In the genomic region with DNA sequence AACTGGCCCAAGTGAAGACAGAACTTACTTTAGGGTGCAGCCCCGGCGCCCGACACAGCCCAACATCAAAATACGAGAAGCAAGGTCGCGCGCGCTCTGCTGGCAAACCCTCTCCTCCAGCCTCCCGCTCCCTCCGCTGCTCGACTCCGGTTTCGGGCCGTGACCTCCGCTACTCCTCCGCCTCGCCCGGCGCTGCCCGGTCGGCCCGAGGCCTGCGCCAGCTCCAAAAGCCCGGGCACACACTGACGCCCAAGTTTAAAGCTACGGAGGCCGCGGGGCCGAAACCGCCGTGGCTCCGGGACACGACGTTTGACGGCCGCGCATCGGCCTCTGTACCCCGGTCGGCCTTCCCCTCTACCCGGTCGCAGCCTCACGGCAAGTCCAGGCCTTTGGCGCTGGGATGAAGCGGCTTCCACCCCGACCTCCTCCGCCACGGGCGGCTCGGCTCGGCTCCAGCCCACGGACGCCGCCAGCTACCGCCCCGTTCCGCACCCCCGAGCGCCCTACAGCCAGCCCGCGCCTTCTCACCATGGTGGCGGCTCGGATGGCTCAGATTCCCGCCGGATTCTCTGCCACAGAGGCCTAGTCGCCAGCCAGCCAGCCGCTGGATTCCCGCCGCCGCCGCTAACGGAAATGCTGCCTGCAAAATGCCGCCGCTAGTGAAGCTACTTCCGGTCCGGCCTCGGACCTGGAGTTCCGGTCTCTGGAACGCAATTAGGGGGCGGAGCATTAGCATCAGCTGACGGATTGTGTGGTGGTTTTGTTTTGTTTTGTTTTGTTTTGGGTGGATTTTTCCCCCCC, we compare ENCODE assay signal across 8 mouse cellular contexts. TPM values are rescaled to one million over a fixed set of nuclear protein-coding genes. Genes with fewer than 3 reads are reported as not detected.
A peak's percentile ranks its signal among the peaks of the same experiment; 100 is the strongest.
DNase-seq lines count a peak whose midpoint lies in the region; ATAC-seq and TF ChIP-seq lines count a peak whose summit lies in the region.

Gene Snrpb (minus strand): TSS at position 698 of the 801 bp plus-strand sequence.

- peak; percentile 90 for DNase-seq in ES-CJ7 (ENCODE audit: low read depth, low spot score)
- peak; percentile 81 for DNase-seq in cerebellum, adult 11 months
- DNase-seq in heart, postnatal 25 days (ENCODE audit: low spot score): peak; percentile 77
- DNase-seq in layer of hippocampus, adult 18-20 months (ENCODE audit: low spot score in 2 of 2): peak; percentile 85 to 92
- peak; percentile 90 for DNase-seq in lung, adult 2 months
- peak; percentile 63 to 73 for DNase-seq in thymus, adult 18-20 months

- peak within 1 kb of the TSS; percentile 97 for H3K27ac ChIP-seq in forebrain, embryonic 15.5 days (replicated peaks)

- peak within 1 kb of the TSS; percentile 82 for H3K4me3 ChIP-seq in forebrain, embryonic 15.5 days
- peak within 1 kb of the TSS; percentile 85 for H3K4me3 ChIP-seq in lung, adult 2 months (replicated peaks; ENCODE audit: extremely low read depth, low read depth, low read length)

- intact Hi-C loops in heart, postnatal 25 days (cut with DNase I): loop anchor here (2.0 to 10.0 kb wide), 2 partner anchors 96 to 236 kb away; partner anchors contain the start of gene Nop56

- peak within 1 kb of the TSS; percentile 75 for H3K4me2 ChIP-seq in forebrain, embryonic 15.5 days (replicated peaks)

- ATAC-seq in forebrain, embryonic 15.5 days (replicated peaks): peak; percentile 94
- peak; percentile 89 for ATAC-seq in neutrophil, adult 5-6 weeks (ENCODE audit: extremely low read depth, insufficient number of reproducible peaks, low FRiP score, poor library complexity, severe bottlenecking)

- WGBS in forebrain, embryonic 15.5 days: under 1% methylated on average over 81 of the region's 81 CpGs
- under 1% methylated on average over 81 of the region's 81 CpGs for WGBS in lung, adult 2 months

- peaks cover 23% of the 10 kb centered on the region for H3K4me1 ChIP-seq in forebrain, embryonic 15.5 days
- peaks cover 8% of the 10 kb centered on the region for H3K4me1 ChIP-seq in lung, adult 2 months (ENCODE audit: control insufficient read depth, insufficient read depth, low read length)

- peak within 1 kb of the TSS; percentile 99 for H3K9ac ChIP-seq in forebrain, embryonic 15.5 days (replicated peaks)

- peak; percentile 60; the same call in 1 of the 2 replicates for TF ChIP-seq POLR2A in lung, adult 2 months (IDR thresholded peaks at IDR 0.05; ENCODE audit: borderline replicate concordance, extremely low read depth, low read depth, low read length)

- no peak for TF ChIP-seq CTCF in lung, adult 2 months (IDR thresholded peaks at IDR 0.05; ENCODE audit: insufficient read depth, low read length)

- peaks cover 25% of the 10 kb centered on the region for H3K36me3 ChIP-seq in forebrain, embryonic 15.5 days

- no peaks in the 10 kb centered on the region for H3K27me3 ChIP-seq in forebrain, embryonic 15.5 days

- H3K9me3 ChIP-seq in forebrain, embryonic 15.5 days: no peaks in the 10 kb centered on the region

RNA-seq across cellular contexts. Expression of gene Snrpb, which starts in this region (rescaled TPM):
- 458 and 483 TPM in 2 replicates for polyA plus RNA-seq in forebrain, embryonic 15.5 days (2015; fragmentation: Nextera tagmentation; extraction: Ambion mirVana)
- total RNA-seq in heart, postnatal 25 days (2021): 100 to 1,000 TPM; 145 to 146 TPM
- total RNA-seq in layer of hippocampus, adult 18-20 months (2021): 100 to 1,000 TPM; 113 to 115 TPM
- polyA plus RNA-seq in lung, adult 2 months (2012; rRNA removed): 245 and 297 TPM in 2 replicates
- 64.6 and 67.4 TPM in 2 replicates for total RNA-seq in neutrophil, adult 5-6 weeks (2017)

Comparison
In these comparisons a context has a peak if more than half of its experiments do, and no peak if none do; other contexts are left out.
1. Peak in every context shown above with its lines: DNase-seq, ATAC-seq, H3K4me3 ChIP-seq and H3K27ac ChIP-seq.